Mouse (Mus musculus) ES-Bruce4 (cell line): ENCODE results near the gene Wdr41.

Source experiments
- CTCF ChIP-seq: IDR thresholded peaks from one replicate; pipeline ENCODE4 v1.8.1; 2011; ENCODE audit warnings: low read depth, low read length
- POLR2A ChIP-seq: IDR thresholded peaks from one replicate; pipeline ENCODE4 v1.8.1; 2011; ENCODE audit warnings: low read length; ENCODE audit not compliant: insufficient read depth

- TF ChIP-seq POLR2A = no peak
- TF ChIP-seq CTCF = no peak
Observed at GRCm38 (mm10) chr13:95052421-95052820, 76.3 kb downstream of the Wdr41 start.
